Mouse (Mus musculus) megakaryocyte progenitor cell, adult 5-6 weeks (primary cell): ENCODE measurements around the gene Gpr176. TPM values are rescaled to one million over a fixed set of nuclear protein-coding genes. Genes with fewer than 3 reads are reported as not detected.

Source experiments
- ATAC-seq: replicated peaks from 2 replicates; pipeline ENCODE4 v1.8.0; 2016; ENCODE audit warnings: mild to moderate bottlenecking, moderate TSS enrichment, inconsistent platforms; ENCODE audit not compliant: poor library complexity
- total RNA-seq, 2 experiments: library from RNA; stranded (forward) in 1 of 2; stranded (reverse) in 1 of 2; fragments of 157-497, 149-512 nt in 1 of 2; fragments of 200-1000 nt in 1 of 2; gene quantifications; 2 replicates each; pipeline versions ENCODE4 v1.2.3 to v1.2.4; 2015 to 2017

Gene Gpr176
- not detected in 2 replicates for total RNA-seq (2015)
- not detected in 2 replicates for total RNA-seq (2017)

DNA sequence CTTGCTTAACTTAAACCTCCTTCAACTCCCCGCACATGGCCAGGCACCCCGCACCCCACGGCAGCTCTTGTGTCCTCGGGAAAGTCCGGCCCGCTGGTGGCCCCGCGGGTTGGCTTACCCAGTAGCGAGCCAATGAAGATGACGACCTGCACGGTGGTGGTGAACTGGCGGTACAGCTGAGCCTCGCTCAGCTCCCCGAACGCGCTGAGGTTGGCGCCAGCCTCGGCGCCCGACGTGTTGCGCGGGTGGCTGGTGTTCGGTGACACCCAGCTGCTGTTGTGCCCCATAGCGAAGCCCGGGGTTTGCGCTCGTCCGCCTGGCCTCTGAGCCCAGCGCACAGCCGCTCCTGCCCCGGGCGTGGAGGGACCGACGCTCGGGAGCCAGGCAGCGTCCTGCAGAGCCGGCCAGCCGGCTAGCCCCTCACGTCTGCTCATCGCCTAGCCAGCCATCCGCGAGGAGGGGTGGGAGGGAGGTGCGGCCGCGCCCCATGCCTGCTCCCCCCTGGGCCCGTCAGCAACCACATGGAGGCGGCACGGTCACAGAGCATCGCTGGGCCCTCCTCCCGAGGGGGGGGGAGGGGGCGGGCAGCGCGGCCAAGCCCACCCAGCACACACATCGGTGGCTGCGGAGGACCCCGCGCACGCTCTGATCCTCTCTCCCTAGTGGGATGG, at the start of gene Gpr176:
Gpr176 (minus strand) TSS at position 519 of the 671 bp plus-strand sequence.
- ATAC-seq: peak; percentile 29; the same call in 1 of the 2 replicates

- no peak for ATAC-seq
These were observed 49.2 kb upstream of the Gpr176 start for GRCm38 (mm10) chr2:118422385-118422784.

DNA sequence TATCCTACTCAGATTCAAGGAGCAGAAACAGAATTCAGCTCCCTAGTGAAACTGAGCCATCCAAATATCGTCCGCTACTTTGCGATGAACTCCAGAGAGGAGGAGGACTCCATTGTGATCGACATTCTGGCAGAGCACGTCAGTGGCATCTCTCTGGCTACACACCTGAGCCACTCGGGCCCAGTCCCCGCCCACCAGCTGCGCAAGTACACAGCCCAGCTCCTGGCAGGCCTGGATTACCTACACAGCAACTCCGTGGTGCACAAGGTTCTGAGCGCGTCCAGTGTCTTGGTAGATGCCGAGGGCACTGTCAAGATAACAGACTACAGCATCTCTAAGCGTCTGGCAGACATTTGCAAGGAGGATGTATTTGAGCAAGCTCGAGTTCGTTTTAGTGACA, 48.7 kb upstream of the Gpr176 start:
- no peak for ATAC-seq

GRCm38 (mm10) chr2:118418076-118418475, 44.9 kb upstream of the Gpr176 start:
- ATAC-seq: no peak

- ATAC-seq: no peak
These were observed 42.6 kb upstream of the Gpr176 start for GRCm38 (mm10) chr2:118415601-118416355.

DNA sequence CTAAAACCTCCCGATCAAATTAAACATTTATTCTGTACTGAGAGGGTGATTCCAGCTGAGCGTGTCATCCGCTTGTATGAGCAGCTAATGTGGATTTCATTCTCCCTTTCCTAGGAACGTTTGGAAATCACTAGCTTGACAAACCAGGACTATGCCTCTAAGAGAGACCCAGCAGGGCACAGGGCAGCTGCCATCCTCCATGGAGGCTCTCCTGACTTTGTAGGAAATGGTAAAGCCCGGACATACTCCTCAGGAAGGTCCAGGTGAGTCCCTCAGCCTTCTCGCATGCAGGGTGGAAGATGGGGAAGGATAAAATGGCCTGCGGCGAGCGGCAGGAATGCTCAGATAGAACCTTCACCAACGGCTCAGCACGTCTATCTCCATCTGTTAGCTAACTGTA, 39.6 kb upstream of the Gpr176 start:
- ATAC-seq: no peak

DNA sequence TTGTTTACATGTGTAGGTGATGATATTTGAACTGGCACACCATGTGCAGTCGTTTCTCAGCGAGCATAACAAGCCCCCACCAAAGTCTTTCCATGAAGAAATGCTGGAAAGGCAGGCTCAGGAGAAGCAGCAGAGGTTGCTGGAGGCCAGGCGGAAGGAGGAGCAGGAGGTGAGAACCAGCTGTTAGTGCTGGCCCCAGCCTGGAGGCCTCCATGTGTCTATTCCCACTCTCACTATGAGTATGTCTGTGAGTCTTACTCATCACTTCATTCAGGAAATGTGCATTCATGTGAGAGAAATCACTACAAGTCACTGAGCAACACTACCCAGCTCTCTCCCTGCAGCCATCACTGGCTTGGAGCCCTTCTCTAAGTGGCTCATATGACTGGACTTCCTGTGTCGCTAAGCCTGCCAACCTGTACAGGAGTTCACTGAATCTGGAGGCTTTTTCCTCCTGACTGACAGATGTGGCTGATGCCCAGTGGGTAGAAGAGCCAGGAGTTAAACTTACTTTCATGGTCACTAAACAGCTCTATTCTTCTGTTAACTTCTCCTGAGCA, 35.2 kb upstream of the Gpr176 start:
- ATAC-seq: no peak

DNA sequence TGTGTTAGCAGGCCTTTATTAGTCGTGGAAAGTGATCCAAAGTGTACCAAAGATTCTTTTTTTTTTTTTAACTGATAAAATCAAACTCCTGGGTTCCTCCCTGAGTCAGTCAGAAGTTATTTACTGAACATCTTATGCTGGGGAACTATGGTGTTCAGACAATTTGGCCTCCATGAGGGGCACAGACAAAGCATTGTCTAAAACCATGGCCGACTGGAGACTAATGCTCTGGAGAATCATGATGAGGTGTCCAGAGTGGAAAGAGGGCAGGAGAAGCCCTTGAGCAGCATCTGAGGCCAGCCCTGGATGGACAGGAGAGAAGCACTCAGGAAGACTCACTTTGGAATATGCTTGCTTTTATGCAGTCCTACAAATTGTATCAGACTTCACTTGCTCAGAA, 33.6 kb upstream of the Gpr176 start:
- ATAC-seq: no peak

- ATAC-seq: no peak
These were observed 32.3 kb upstream of the Gpr176 start for GRCm38 (mm10) chr2:118405568-118405967.

GRCm38 (mm10) chr2:118404336-118404735, 31.1 kb upstream of the Gpr176 start:
- no peak for ATAC-seq

GRCm38 (mm10) chr2:118401834-118402727, 28.9 kb upstream of the Gpr176 start:
- ATAC-seq: no peak

DNA sequence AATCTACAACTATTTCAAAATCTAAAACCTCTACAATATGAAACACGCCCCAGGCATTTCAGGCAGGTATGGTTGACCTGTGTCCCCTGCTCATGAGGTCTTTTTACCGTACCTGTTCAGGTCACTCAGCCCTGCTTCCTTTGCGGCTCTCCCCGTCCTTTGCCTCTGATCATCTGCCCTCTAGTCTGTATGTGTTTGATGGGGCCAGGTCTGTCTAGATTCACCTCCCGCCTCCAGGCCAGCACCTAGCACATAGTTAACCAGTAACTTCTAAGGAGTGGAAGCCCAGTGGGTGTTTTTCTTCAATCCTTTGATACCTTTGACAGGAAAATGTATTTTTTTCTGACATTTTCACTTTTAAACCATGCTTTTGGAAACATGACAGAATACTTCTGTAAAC, 26.5 kb upstream of the Gpr176 start:
- no peak for ATAC-seq

DNA sequence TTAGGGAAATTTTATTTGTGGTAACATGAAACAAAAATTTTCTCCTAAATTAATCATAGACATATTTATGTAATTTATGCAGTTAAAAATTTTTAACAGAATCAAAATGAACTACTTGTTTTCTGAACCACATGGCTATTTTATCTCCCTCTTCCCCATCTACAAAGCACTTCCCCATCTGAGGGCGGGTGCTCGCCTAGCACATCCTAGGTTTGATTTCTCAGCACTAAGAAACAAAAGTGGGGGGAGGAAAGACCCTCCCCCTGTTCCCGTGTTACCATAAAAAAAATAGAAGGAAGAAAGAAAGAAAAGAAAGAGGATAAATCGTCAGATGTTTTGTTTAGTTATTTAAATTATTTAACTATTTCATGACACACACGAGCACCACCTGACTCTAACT, 18.0 kb upstream of the Gpr176 start:
- no peak for ATAC-seq

- no peak for ATAC-seq
These were observed 16.9 kb upstream of the Gpr176 start for GRCm38 (mm10) chr2:118390072-118390471.

- no peak for ATAC-seq
These were observed 16.4 kb upstream of the Gpr176 start for GRCm38 (mm10) chr2:118389569-118389968.

- peak; percentile 96 for ATAC-seq
These were observed 15.4 kb upstream of the Gpr176 start, which contains the start of gene Eif2ak4 for GRCm38 (mm10) chr2:118388341-118389335. Eif2ak4 (plus strand) TSS chr2:118388618.

DNA sequence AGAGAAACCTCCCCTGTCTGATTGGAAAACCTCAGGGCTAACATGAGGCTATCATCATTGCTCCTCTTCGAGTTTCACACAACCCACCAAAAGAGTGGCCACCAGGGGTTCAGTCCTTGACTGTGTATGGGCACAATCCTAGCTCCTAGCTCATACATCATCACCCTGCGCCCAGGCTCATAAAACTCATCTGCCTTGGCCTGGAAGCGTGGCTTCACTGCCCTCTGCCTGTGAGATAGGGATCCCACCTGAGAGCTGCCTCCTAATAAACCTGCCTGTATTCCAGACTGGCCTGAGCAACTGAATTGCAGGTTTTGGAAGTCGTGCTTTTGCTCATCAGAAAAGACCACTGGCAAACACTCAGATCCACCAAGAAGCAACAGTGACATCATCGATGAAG, 10.2 kb upstream of the Gpr176 start:
- no peak; the same call in 1 of the 2 replicates for ATAC-seq

- no peak for ATAC-seq
These were observed 6.5 kb upstream of the Gpr176 start for GRCm38 (mm10) chr2:118379756-118380155.

DNA sequence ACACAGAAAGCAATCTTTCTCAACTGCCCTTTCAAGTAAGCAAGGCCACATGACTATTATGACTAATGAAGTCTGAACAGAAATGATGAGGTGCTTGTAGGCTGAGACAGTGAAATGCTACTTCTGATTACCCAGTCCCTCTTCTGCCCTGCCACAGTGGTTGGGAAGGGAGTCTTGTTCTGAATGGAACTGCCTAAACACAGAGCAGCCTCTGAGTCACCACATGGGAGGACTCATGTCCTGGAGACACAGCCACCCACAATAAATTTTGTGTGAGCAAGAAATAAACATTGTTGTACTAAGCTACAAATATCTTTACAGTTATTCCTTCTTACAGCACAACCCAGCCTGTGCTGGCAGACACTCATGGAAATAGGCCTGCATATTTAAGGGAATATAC, 2.7 kb upstream of the Gpr176 start:
- ATAC-seq: no peak; the same call in 1 of the 2 replicates

GRCm38 (mm10) chr2:118375522-118375921, 2.3 kb upstream of the Gpr176 start:
- peak; percentile 69 for ATAC-seq
